Mouse (Mus musculus) embryonic stem cell, embryonic (primary cell): Measurements from ENCODE around the gene Gm4836.
"Not testable (repeated sequence)": the region's sequence is repeated elsewhere in the genome, so short reads cannot be mapped to it uniquely, and the experiment has no call there.

ENCODE experiments used
- CTCF ChIA-PET, 4 experiments: fragments of 300-600 bp in 2 of 4; fragments of 350-600 bp in 2 of 4; sonication (Branson Sonifier 250); formaldehyde crosslinking; loops; one replicate each; lab custom pipeline; 2022; ENCODE audit warnings: inconsistent platforms in 2 of 4; lab: Charles Lee
- POLR2A ChIA-PET, 4 experiments: fragments of 300-600 bp in 2 of 4; fragments of 350-600 bp in 2 of 4; sonication (Branson Sonifier 250); formaldehyde crosslinking; loops; one replicate each; lab custom pipeline; 2022; ENCODE audit warnings: antibody characterized with exemption in 4 of 4, inconsistent platforms in 1 of 4; lab: Charles Lee

The Gm4836 gene

GRCm38 (mm10) chrX:28293532-28293931 is at the start of gene Gm4836:
Gm4836 (minus strand) TSS chrX:28293632.
- POLR2A ChIA-PET, CTCF ChIA-PET: not testable (repeated sequence)
